Mouse (Mus musculus) brain, adult 2 months (tissue): ENCODE results near the gene Zfand6.

Experiments
- DNase-seq: peaks from one replicate; pipeline ENCODE4 v3.0.0; 2011; ENCODE audit warnings: low read depth, low spot score

The Zfand6 gene

DNA sequence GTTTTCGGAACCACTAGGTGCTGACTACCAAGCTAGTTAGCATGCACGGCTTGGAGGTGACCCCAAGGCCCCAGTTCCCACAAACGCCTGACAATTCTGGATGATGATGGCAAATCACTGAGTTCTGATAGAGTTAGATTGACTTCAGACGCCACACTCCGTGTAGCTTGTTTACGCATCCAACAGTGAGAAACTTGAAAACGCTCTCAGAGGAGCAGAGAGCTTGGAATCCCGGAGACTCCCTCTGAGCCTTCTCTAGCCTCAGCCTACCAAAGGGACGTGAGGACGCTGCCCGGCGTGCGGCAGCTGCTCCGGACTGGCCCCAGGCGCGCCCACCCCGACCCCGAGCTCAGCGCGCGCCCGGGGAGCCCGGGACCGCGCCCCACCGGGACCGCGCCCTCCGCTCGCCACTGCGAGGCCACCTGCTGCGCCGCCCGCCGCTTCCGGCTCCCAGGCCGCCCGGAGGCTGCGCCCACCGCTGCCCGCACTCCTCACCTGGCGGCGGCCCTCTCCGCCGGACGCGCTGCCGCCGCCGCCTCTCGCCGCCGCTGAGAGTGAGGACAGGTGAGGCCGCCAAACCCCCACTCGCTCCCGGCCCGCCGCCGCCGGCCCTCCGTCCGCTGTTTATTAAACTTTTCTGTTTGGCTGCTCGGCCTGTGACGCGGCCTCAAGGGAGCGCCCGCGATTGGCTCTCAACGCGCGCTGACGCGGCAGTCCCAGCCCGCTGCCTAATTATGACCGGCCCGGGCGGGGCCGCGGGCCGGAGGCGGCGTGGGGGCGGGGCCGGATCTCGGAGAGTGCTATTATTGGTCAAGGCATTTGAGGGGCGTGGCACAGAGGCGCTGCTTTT, at the start of gene Zfand6:
Gene Zfand6, minus strand, starts transcription at position 709 of the 850 bp plus-strand sequence.
- peak; percentile 98 for DNase-seq

DNA sequence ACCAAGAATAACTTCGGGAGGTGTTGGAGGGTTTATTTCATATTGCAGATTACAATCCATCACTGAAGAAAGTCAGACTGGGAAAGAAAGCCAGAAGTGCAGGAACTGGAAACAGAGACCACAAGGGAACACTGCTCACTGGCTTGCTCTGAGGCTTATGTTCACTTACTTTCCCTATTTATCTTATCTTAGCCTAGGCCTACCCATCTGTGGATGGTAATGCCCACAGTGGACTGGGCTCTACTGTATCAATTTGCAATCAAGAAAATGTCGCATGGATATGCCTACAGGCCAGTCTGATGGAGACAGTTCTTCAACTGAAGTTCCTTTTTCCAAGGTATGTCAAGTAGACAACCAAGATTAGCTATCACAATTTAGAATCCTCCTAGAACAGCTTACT, 47.0 kb upstream of the Zfand6 start:
- DNase-seq, result no peak

- peak; percentile 79 for DNase-seq
These were observed 43.3 kb upstream of the Zfand6 start for GRCm38 (mm10) chr7:84733038-84733437.

GRCm38 (mm10) chr7:84732052-84732451, 42.3 kb upstream of the Zfand6 start:
- DNase-seq, result peak; percentile 31

- DNase-seq, result no peak
These were observed 41.3 kb upstream of the Zfand6 start for GRCm38 (mm10) chr7:84731076-84731475.

- no peak for DNase-seq
These were observed 33.2 kb upstream of the Zfand6 start for GRCm38 (mm10) chr7:84722804-84723459.

DNA sequence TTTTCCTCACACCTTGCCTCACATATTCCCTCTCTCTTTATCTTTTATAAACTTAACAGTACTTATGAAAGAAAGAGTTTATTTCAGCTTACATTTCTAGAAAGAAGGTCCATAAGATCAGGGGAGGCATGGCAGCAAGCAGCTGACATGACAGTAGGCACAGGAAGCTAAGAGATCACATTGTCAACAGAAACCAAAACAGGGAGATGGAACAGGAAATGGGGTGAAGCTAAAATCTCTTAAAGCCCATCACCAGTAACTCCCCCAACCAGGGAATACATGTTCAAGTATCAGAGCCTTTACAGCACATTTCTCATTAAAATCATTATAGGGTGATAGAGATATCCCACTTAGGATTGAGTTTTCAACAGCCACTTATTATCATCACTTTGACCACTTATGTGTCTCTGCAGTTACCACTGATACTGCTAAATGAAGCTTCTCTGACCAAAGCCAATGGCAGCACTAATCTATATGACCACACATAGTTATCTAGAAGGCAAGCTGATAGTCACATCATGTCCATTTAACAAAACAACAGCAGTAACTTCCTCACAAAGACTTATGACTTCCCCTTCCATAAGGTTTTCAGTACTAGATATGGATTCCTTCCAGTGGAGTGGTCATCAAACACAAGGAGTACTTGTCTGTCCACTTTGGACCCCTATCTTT, 20.7 kb upstream of the Zfand6 start:
- no peak for DNase-seq

- no peak for DNase-seq
These were observed 17.1 kb upstream of the Zfand6 start for GRCm38 (mm10) chr7:84706877-84707276.

DNA sequence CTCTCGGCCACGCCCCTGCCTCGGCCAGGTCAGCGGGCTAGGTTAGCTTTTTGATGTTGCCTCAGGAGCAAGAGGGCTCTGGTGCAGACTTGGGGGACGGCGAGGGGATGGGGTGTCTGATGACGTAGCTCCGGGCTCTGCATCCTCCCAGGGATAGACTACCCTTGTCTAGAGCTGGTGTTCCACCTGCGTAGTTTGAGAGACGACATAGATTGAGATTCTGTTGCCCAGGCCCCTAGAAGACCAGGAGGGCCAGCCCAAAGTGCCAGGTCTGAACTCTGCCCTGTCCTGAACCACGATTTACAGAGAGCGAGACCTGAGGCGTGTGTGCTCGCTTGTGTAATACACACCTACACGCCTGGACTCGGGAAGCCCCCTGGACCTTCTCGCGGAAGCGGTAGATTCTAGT, 346 bp upstream of the Zfand6 start:
- DNase-seq, result no peak

- DNase-seq, result no peak
These were observed 1.8 kb downstream of the Zfand6 start for GRCm38 (mm10) chr7:84687653-84688580.

DNA sequence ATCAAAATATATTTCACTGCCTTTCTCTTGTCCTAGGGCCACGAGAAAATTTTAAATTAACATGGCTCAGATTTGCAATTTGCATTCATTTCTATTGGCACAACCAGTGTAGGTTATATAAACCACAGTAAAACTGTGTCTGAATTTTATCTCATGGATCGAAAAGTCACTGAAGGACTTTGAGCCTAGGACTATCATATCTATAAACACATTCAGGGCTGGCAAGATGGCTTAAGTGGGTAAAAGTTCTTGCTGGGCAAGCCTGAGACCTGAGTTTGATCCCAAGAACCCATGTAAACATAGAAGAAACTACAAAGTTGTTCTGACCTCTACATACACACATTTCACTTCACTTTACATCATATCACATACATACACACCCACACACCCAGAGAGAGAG, 3.4 kb downstream of the Zfand6 start:
- no peak for DNase-seq

DNA sequence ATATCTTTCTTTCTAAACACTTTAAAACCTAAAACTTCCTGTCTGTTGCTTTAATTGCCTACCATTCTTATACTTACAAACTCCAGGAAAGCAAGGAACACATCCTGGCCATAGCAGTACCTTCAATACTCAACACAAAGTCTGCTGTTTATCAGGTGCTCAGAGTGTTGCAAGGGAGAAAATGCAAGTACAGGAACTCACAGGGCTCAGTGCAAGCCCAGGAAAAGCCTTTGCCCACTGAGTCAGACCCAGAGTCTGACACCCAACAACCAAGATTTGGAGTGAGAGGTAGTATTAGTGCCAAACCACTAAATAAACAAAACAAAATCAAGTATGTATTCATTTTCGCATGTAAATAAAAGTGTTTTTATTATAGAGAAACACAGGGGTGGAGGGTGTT, 5.1 kb downstream of the Zfand6 start:
- DNase-seq, result no peak

- DNase-seq, result no peak
These were observed 8.2 kb downstream of the Zfand6 start for GRCm38 (mm10) chr7:84681558-84681957.

GRCm38 (mm10) chr7:84680931-84681330, 8.8 kb downstream of the Zfand6 start:
- DNase-seq, result peak; percentile 65

DNA sequence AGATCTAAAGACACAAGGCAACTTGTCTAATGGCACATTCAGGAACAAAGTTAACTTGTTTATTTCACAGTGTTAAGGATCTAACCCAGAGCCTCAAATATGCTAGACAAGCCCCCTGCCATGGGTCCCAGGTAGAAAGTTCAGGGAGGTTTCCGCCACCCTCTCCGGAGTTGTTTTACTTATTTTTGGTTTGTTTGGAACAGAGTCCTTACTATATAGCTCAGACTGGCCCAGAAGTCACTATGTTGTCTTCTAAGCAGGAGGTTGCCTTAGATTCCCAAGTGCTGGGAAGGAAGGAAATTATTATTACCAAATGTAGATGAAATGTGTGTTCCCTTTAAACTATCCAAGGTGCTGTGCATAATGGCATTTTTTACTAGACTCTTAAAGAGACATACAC, 9.7 kb downstream of the Zfand6 start:
- no peak for DNase-seq

DNA sequence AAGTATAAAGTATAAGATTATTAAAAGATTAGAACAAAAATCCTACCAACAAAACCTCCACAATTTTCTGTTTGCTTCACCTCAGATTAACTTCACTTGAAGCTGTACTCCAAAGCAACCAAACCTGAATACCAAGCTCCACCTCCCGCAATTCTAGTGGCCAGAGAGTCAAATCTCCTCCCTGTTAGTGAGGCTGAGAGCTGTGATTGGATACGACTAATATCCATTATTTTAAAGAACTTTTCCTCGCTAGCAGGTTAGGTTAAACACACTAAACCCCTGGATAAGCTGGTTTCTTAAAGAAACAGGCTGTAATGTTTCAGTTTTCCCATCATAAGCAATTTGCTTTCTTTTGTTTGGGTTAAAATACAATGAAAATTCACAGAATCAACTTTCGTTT, 10.5 kb downstream of the Zfand6 start:
- peak; percentile 97 for DNase-seq

- DNase-seq, result peak; percentile 70
These were observed 16.7 kb downstream of the Zfand6 start for GRCm38 (mm10) chr7:84673103-84673502.

- no peak for DNase-seq
These were observed 20.1 kb downstream of the Zfand6 start for GRCm38 (mm10) chr7:84669554-84670152.

DNA sequence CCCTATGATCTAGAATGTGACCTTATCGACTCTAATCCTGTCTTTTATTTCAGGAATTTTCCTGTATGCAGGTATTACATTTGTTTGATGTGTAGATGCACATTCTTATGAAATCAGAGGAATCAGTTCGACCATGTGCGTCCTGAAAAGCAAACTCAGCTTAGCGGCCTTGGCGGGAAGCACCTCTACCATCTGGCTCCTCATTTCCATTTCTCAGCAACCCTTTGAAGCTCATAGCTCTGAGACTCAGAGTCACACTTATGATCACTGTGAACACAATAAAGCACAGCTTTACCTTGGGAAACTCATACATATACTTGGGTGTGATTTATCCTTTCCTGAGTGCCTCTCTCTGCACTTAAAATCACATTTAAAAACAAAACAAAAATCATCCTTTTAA, 21.8 kb downstream of the Zfand6 start:
- DNase-seq, result peak; percentile 88

DNA sequence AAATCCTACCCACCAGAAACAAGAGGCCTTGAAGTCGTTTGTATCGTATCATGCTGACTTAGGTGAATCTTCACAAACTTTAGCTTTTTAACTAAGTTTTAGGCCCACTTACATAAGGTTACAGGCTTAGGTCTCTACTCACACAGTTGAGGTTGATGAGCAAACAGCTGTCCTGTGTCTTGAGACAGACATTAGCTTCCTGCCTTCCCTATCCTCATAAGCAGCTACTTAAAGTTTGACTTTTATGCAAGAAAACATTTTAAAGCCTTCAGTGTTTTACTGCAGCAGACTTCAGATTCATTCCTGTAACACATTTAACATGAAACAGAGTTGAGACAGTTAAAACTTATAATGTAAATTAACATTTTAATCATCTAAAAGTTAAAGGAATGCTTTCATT, 37.0 kb downstream of the Zfand6 start:
- no peak for DNase-seq

DNA sequence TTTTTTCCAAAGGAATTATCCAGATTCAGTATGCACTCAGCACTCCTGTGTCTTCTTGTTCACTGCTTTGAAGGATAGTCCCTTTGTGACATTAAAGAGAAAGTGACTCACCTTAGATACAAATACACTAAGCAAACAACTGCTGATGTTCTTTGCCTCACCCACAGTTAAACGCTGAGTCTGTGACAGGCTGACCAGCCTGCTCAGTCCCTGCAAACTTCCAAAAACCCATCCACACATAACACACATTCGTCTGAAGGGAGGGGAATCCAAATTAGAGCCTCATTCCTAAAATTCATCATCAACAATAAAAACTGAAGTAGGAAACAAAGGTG, 37.8 kb downstream of the Zfand6 start:
- DNase-seq, result no peak
